Mouse (Mus musculus): ENCODE measurements around the gene Arih1.
"Not testable (repeated sequence)": the region's sequence is repeated elsewhere in the genome, so short reads cannot be mapped to it uniquely, and the experiment has no call there.

The Arih1 gene

GRCm38 (mm10) chr9:59458416-59458815, 28.0 kb downstream of the Arih1 start:
- DNase-seq = no peak

GRCm38 (mm10) chr9:59457671-59458070, 28.7 kb downstream of the Arih1 start:
- no peak for DNase-seq

- no peak for DNase-seq
Measured at GRCm38 (mm10) chr9:59455404-59456068, 30.9 kb downstream of the Arih1 start.

GRCm38 (mm10) chr9:59433729-59434128, 52.7 kb downstream of the Arih1 start:
- no peak for DNase-seq

- DNase-seq = no peak
Measured at GRCm38 (mm10) chr9:59431626-59432025, 54.8 kb downstream of the Arih1 start.

- no peak for DNase-seq
Measured at GRCm38 (mm10) chr9:59420487-59420886, 65.9 kb downstream of the Arih1 start.

- DNase-seq = no peak
Measured at GRCm38 (mm10) chr9:59407271-59407670, 79.1 kb downstream of the Arih1 start.

- DNase-seq = no peak
Measured at GRCm38 (mm10) chr9:59389086-59389485, 97.3 kb downstream of the Arih1 start.

GRCm38 (mm10) chr9:59388311-59388710, 98.1 kb downstream of the Arih1 start:
- peak; percentile 29 for DNase-seq

- no peak for DNase-seq
Measured at GRCm38 (mm10) chr9:59387461-59387860, 99.0 kb downstream of the Arih1 start.

- DNase-seq = no peak
Measured at GRCm38 (mm10) chr9:59375626-59376025, 110.8 kb downstream of the Arih1 start.

- DNase-seq = no peak
Measured at GRCm38 (mm10) chr9:59369646-59370045, 116.8 kb downstream of the Arih1 start.

- no peak for DNase-seq
Measured at GRCm38 (mm10) chr9:59369220-59369619, 117.2 kb downstream of the Arih1 start.

GRCm38 (mm10) chr9:59360487-59360886, 125.9 kb downstream of the Arih1 start:
- not testable (repeated sequence) for DNase-seq

GRCm38 (mm10) chr9:59358041-59358440, 128.4 kb downstream of the Arih1 start:
- DNase-seq = not testable (repeated sequence)

- DNase-seq = peak; percentile 88
Measured at GRCm38 (mm10) chr9:59353253-59353639, 133.2 kb downstream of the Arih1 start, which contains the start of gene Bbs4. Bbs4 (minus strand) TSS chr9:59353508.

- no peak for DNase-seq
Measured at GRCm38 (mm10) chr9:59352586-59353252, 133.7 kb downstream of the Arih1 start.

GRCm38 (mm10) chr9:59346176-59346575, 140.2 kb downstream of the Arih1 start:
- no peak for DNase-seq

- DNase-seq = no peak
Measured at GRCm38 (mm10) chr9:59340002-59340401, 146.4 kb downstream of the Arih1 start.

GRCm38 (mm10) chr9:59339107-59339506, 147.3 kb downstream of the Arih1 start:
- DNase-seq = no peak

- no peak for DNase-seq
Measured at GRCm38 (mm10) chr9:59338411-59338810, 148.0 kb downstream of the Arih1 start.

Measured in right cerebral cortex, postnatal 25 days (tissue).